Mouse (Mus musculus): Measurements from ENCODE around the gene Iqcg.

DNA sequence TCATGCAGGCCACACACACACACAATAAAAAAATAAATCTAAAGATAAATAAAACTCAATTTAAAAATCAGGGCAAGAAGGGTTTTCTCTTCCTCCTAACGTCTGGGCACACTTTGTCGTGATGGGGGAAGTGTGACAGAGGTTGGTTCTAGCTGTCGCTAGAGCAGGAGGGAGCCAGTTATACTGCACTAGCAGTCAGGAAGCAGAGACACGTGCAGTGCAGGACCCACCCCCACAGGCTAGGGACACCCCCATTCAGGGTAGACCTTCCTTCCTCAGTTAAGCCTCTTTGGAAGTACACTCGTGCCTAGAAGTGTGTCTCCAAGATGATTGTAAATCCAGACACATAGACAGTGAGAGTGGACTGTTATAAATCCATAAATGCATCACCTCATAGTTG, 18.9 kb upstream of the Iqcg start:
- TF ChIP-seq GATA1 (IDR thresholded peaks at IDR 0.05; ENCODE audit: borderline replicate concordance, low read length) (no peak), FLI1 (IDR thresholded peaks at IDR 0.05; ENCODE audit: low read length) (no peak)

All from megakaryocyte, embryonic 14.5 days (primary cell).